Mouse (Mus musculus): ENCODE measurements at regions not wholly inside any gene's neighbourhood (a gene's known extent, or its start where the extent isn't known, plus 50 kb on each side); places are given as distances from the start of the nearest gene placed in this dataset.

- Histone ChIP-seq H3K4me3 (ENCODE audit: control insufficient read depth in 1 of 2, insufficient read depth in 1 of 2, low read depth in 2 of 2, low read length in 2 of 2) (no peak overlapping the region), H3K9ac (ENCODE audit: control insufficient read depth, low read depth, low read length, poor library complexity, severe bottlenecking) (no peak overlapping the region), H3K36me3 (ENCODE audit: control insufficient read depth in 1 of 2, insufficient read depth in 2 of 2, low read length in 2 of 2) (no peaks in the 10 kb centered on the region), H3K27ac (ENCODE audit: control insufficient read depth, low read depth, low read length) (no peak overlapping the region), H3K9me3 (replicated peaks; ENCODE audit: insufficient read depth, low read length) (no peaks in the 10 kb centered on the region), H3K79me2 (ENCODE audit: control insufficient read depth, insufficient read depth, low read length, poor library complexity) (no peaks in the 10 kb centered on the region), H3K27me3 (ENCODE audit: control insufficient read depth in 1 of 2, insufficient read depth in 2 of 2, low read length in 2 of 2) (no peaks in the 10 kb centered on the region), H3K4me1 (ENCODE audit: control insufficient read depth in 1 of 2, insufficient read depth in 2 of 2, low read length in 2 of 2) (no peaks in the 10 kb centered on the region)
- peak; percentile 8 for DNase-seq (ENCODE audit: low read depth, low spot score)
- TF ChIP-seq NRF1 (IDR thresholded peaks at IDR 0.05; ENCODE audit: insufficient read depth, low read depth, low read length, poor library complexity, severe bottlenecking): no peak
- TF ChIP-seq ETS1 (IDR thresholded peaks at IDR 0.05; ENCODE audit: low read depth, low read length): no peak
- no peak for TF ChIP-seq TBP (IDR thresholded peaks at IDR 0.05; ENCODE audit: low read depth, low read length)
- TF ChIP-seq TAL1 (IDR thresholded peaks at IDR 0.05; ENCODE audit: low read length): no peak
- peak; percentile 52 for TF ChIP-seq RAD21 (IDR thresholded peaks at IDR 0.05; ENCODE audit: low read depth, low read length)
- TF ChIP-seq SMC3 (IDR thresholded peaks at IDR 0.05; ENCODE audit: low read depth, low read length): 0 out of 2 replicates have a peak, but pooled peaks have one; percentile 20
- no peak for TF ChIP-seq GABPA (IDR thresholded peaks at IDR 0.05; ENCODE audit: low read depth, low read length)
- TF ChIP-seq POLR2AphosphoS2 (IDR thresholded peaks at IDR 0.05; ENCODE audit: low read length): no peak
- no peak for TF ChIP-seq ZKSCAN1 (IDR thresholded peaks at IDR 0.05; ENCODE audit: low read depth, low read length)
- no peak for TF ChIP-seq USF1 (IDR thresholded peaks at IDR 0.05; ENCODE audit: low read depth, low read length)
- TF ChIP-seq CTCF (IDR thresholded peaks at IDR 0.05 in 2 of 3, conservative IDR thresholded peaks at IDR 0.05 in 1 of 3; ENCODE audit: control insufficient read depth in 1 of 3, insufficient read depth in 1 of 3, low read depth in 2 of 3, low read length in 3 of 3, poor library complexity in 1 of 3, severe bottlenecking in 1 of 3): peak in 1 of 3 experiments; percentile 40; a peak in 2 of 6 replicates
- TF ChIP-seq ZC3H11A (IDR thresholded peaks at IDR 0.05; ENCODE audit: low read depth, low read length): 0 out of 2 replicates have a peak, but pooled peaks have one; percentile 6
These were observed 251.8 kb downstream of the Adamts20 start for GRCm38 (mm10) chr15:94213393-94213792.

DNA sequence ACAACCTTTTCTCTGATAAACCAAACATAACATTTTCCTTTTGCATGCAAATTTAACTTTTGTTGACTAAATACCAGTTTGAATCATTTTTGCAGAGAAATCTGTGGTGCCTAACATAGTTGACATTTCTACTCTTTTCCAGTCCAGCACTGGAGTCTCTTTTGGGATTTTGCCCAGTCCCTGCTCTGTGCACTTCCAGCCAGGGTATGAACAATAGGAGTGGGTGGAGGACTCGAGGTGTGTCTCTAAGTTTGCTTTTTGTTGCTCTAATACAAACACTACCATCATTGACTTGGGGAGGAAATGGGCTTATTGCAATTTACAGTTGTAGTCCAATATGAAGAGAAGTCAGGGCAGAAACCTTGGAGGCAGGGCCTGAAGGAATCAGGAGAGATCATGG lies 256.7 kb downstream of the Adamts20 start:
- no peak for DNase-seq (ENCODE audit: low read depth, low spot score)
- Histone ChIP-seq H3K79me2 (ENCODE audit: control insufficient read depth, insufficient read depth, low read length, poor library complexity) (no peaks in the 10 kb centered on the region), H3K4me3 (ENCODE audit: control insufficient read depth in 1 of 2, insufficient read depth in 1 of 2, low read depth in 2 of 2, low read length in 2 of 2) (no peak overlapping the region), H3K9ac (ENCODE audit: control insufficient read depth, low read depth, low read length, poor library complexity, severe bottlenecking) (no peak overlapping the region), H3K27me3 (ENCODE audit: control insufficient read depth in 1 of 2, insufficient read depth in 2 of 2, low read length in 2 of 2) (no peaks in the 10 kb centered on the region), H3K9me3 (replicated peaks; ENCODE audit: insufficient read depth, low read length) (no peaks in the 10 kb centered on the region), H3K27ac (ENCODE audit: control insufficient read depth, low read depth, low read length) (no peak overlapping the region), H3K4me1 (ENCODE audit: control insufficient read depth in 1 of 2, insufficient read depth in 2 of 2, low read length in 2 of 2) (no peaks in the 10 kb centered on the region), H3K36me3 (ENCODE audit: control insufficient read depth in 1 of 2, insufficient read depth in 2 of 2, low read length in 2 of 2) (no peaks in the 10 kb centered on the region)
- TF ChIP-seq TBP (IDR thresholded peaks at IDR 0.05; ENCODE audit: low read depth, low read length) (no peak), ZC3H11A (IDR thresholded peaks at IDR 0.05; ENCODE audit: low read depth, low read length) (no peak), BHLHE40 (IDR thresholded peaks at IDR 0.05; ENCODE audit: borderline replicate concordance, low read depth, low read length) (no peak), USF2 (IDR thresholded peaks at IDR 0.05; ENCODE audit: borderline replicate concordance in 1 of 2, insufficient read depth in 1 of 2, low read depth in 1 of 2, low read length in 2 of 2) (no peak), CTCF (IDR thresholded peaks at IDR 0.05 in 2 of 3, conservative IDR thresholded peaks at IDR 0.05 in 1 of 3; ENCODE audit: control insufficient read depth in 1 of 3, insufficient read depth in 1 of 3, low read depth in 2 of 3, low read length in 3 of 3, poor library complexity in 1 of 3, severe bottlenecking in 1 of 3) (no peak), NELFE (IDR thresholded peaks at IDR 0.05; ENCODE audit: low read depth, low read length) (no peak), RCOR1 (IDR thresholded peaks at IDR 0.05; ENCODE audit: low read depth, low read length) (no peak), UBTF (IDR thresholded peaks at IDR 0.05; ENCODE audit: borderline replicate concordance, insufficient read depth, low read depth, low read length) (no peak), SIN3A (IDR thresholded peaks at IDR 0.05; ENCODE audit: low read length) (no peak), USF1 (IDR thresholded peaks at IDR 0.05; ENCODE audit: low read depth, low read length) (no peak), EP300 (IDR thresholded peaks at IDR 0.05; ENCODE audit: low read depth in 1 of 2, low read length in 2 of 2) (no peak), POLR2AphosphoS5 (IDR thresholded peaks at IDR 0.05; ENCODE audit: borderline replicate concordance, low read depth, low read length) (no peak), ZMIZ1 (IDR thresholded peaks at IDR 0.05; ENCODE audit: low read depth, low read length) (no peak), GABPA (IDR thresholded peaks at IDR 0.05; ENCODE audit: low read depth, low read length) (no peak), ZKSCAN1 (IDR thresholded peaks at IDR 0.05; ENCODE audit: low read depth, low read length) (no peak), ZNF384 (IDR thresholded peaks at IDR 0.05; ENCODE audit: low read depth, low read length) (no peak)
